Mouse (Mus musculus): ENCODE measurements around the gene Dgke.

GRCm38 (mm10) chr11:89020681-89021305 is 45.9 kb downstream of the Dgke start:
- TF ChIP-seq CTCF (conservative IDR thresholded peaks at IDR 0.05; ENCODE audit: low read length) = peak; percentile 66
- no peak for TF ChIP-seq NANOG (IDR thresholded peaks at IDR 0.05; ENCODE audit: borderline replicate concordance, low read length)
- TF ChIP-seq POU5F1 (IDR thresholded peaks at IDR 0.05; ENCODE audit: borderline replicate concordance, low read length) = no peak
